Comparison of ENCODE assay signal across 22 mouse cellular contexts in genomic region chr10:126619970-126620369, GRCm38 (mm10).
A peak's percentile ranks its signal among the peaks of the same experiment; 100 is the strongest.
DNase-seq lines count a peak whose midpoint lies in the region; ATAC-seq and TF ChIP-seq lines count a peak whose summit lies in the region.
"Had no signal": no experiment of that assay in that cellular context is flagged by ENCODE, and none has a peak within 500 bp of the region (broad histone marks: within the 10 kb centered on the region; RNA-seq: fewer than 3 reads in every experiment).

No protein-coding gene starts in this region.

- H3K36me3 ChIP-seq in ES-E14 (ENCODE audit: control insufficient read depth, insufficient read depth, low read length, poor library complexity, severe bottlenecking): no peaks in the 10 kb centered on the region
- H3K36me3 ChIP-seq in forebrain, embryonic 16.5 days (ENCODE audit: control insufficient read depth, insufficient read depth): no peaks in the 10 kb centered on the region
- no peaks in the 10 kb centered on the region for H3K36me3 ChIP-seq in midbrain, embryonic 14.5 days (ENCODE audit: control insufficient read depth, insufficient read depth, low read length)
- H3K36me3 ChIP-seq: limb, embryonic 15.5 days had no signal

- H3K27ac ChIP-seq in ES-E14 (ENCODE audit: insufficient read depth, low read depth, low read length, poor library complexity, severe bottlenecking): no peak overlapping the region
- H3K27ac ChIP-seq in forebrain, embryonic 16.5 days (ENCODE audit: low read length): no peak overlapping the region
- peak overlapping the region; percentile 78 for H3K27ac ChIP-seq in midbrain, embryonic 14.5 days (replicated peaks; ENCODE audit: low read depth, low read length)
- H3K27ac ChIP-seq: limb, embryonic 15.5 days; stomach, postnatal 0 days had no signal

- H3K9ac ChIP-seq in ES-E14 (ENCODE audit: insufficient read depth, low read depth, low read length, poor library complexity, severe bottlenecking): no peak overlapping the region
- H3K9ac ChIP-seq in forebrain, embryonic 16.5 days (replicated peaks; ENCODE audit: low read depth, low read length): no peak overlapping the region
- 0 out of 2 replicates have a peak overlapping the region, but pooled peaks have one; percentile 9 for H3K9ac ChIP-seq in midbrain, embryonic 14.5 days (replicated peaks; ENCODE audit: low read length)
- H3K9ac ChIP-seq: limb, embryonic 15.5 days had no signal

- DNase-seq in heart, adult 11 months: peak; percentile 74
- DNase-seq in heart, adult 9 months (ENCODE audit: low spot score in 2 of 2): no peak
- DNase-seq in ES-E14 (ENCODE audit: low read depth, low spot score): peak; percentile 26
- peak; percentile 81 for DNase-seq in midbrain, embryonic 14.5 days
- no peak for DNase-seq in layer of hippocampus, adult 18-20 months (ENCODE audit: low spot score in 2 of 2)
- no peak for DNase-seq in cerebellum, postnatal 10 days
- DNase-seq: adrenal gland, postnatal 36 days; cerebellum, adult 9-10 months; gastrocnemius, postnatal 10 days; heart, postnatal 10 days; kidney, adult 9 months; kidney, postnatal 36 days; lung, postnatal 14 days; right cerebral cortex, postnatal 25 days; thymus, postnatal 36 days had no signal

- H3K27me3 ChIP-seq in forebrain, embryonic 16.5 days (replicated peaks; ENCODE audit: control insufficient read depth, insufficient read depth, low read length): no peaks in the 10 kb centered on the region
- H3K27me3 ChIP-seq in midbrain, embryonic 14.5 days (ENCODE audit: control insufficient read depth, insufficient read depth, low read length): no peaks in the 10 kb centered on the region
- H3K27me3 ChIP-seq: CH12.LX; limb, embryonic 15.5 days; megakaryocyte, embryonic 14.5 days had no signal

- in situ Hi-C loops in ES-E14 (cut with MboI; ENCODE audit: low sequenced_read_pairs in 2 of 2, unreplicated experiment in 2 of 2): no loop called here

- no peaks in the 10 kb centered on the region for H3K9me3 ChIP-seq in ES-E14 (ENCODE audit: control insufficient read depth, insufficient read depth, low read depth, low read length)
- no peaks in the 10 kb centered on the region for H3K9me3 ChIP-seq in forebrain, embryonic 16.5 days (ENCODE audit: control insufficient read depth, low read length)
- no peaks in the 10 kb centered on the region for H3K9me3 ChIP-seq in midbrain, embryonic 14.5 days (ENCODE audit: control insufficient read depth, low read length)
- H3K9me3 ChIP-seq: limb, embryonic 15.5 days had no signal

- 8% methylated on average over 10 of the region's 10 CpGs for WGBS in forebrain, embryonic 16.5 days
- 9% methylated on average over 10 of the region's 10 CpGs for WGBS in midbrain, embryonic 14.5 days

- no peaks in the 10 kb centered on the region for H3K4me1 ChIP-seq in ES-E14 (ENCODE audit: control insufficient read depth in 2 of 2, insufficient read depth in 2 of 2, low read length in 2 of 2, poor library complexity in 1 of 2)
- H3K4me1 ChIP-seq in forebrain, embryonic 16.5 days (replicated peaks; ENCODE audit: control insufficient read depth, insufficient read depth, low read length): peaks cover 13% of the 10 kb centered on the region
- H3K4me1 ChIP-seq in midbrain, embryonic 14.5 days (ENCODE audit: control insufficient read depth, insufficient read depth, low read length): peaks cover 21% of the 10 kb centered on the region
- H3K4me1 ChIP-seq: limb, embryonic 15.5 days; megakaryocyte, embryonic 14.5 days had no signal

- peak overlapping the region; percentile 29 for H3K4me2 ChIP-seq in forebrain, embryonic 16.5 days (ENCODE audit: low read length)
- H3K4me2 ChIP-seq in midbrain, embryonic 14.5 days (ENCODE audit: low read length): peak overlapping the region; percentile 27
- H3K4me2 ChIP-seq: limb, embryonic 15.5 days had no signal

- no peak overlapping the region for H3K4me3 ChIP-seq in ES-E14 (ENCODE audit: insufficient read depth in 1 of 2, low read depth in 1 of 2, low read length in 2 of 2, poor library complexity in 1 of 2, severe bottlenecking in 1 of 2)
- H3K4me3 ChIP-seq in forebrain, embryonic 16.5 days (replicated peaks; ENCODE audit: low read length): no peak overlapping the region
- no peak overlapping the region for H3K4me3 ChIP-seq in midbrain, embryonic 14.5 days (replicated peaks; ENCODE audit: low read depth, low read length)
- H3K4me3 ChIP-seq: limb, embryonic 15.5 days; megakaryocyte, embryonic 14.5 days had no signal

- peak; percentile 55 for ATAC-seq in forebrain, embryonic 16.5 days
- ATAC-seq in midbrain, embryonic 14.5 days (ENCODE audit: low FRiP score, low TSS enrichment): peak; percentile 87
- ATAC-seq in CD4-positive, CD25-positive, alpha-beta regulatory T cell, adult 4 months: no peak
- ATAC-seq: inflammation-experienced regulatory T-cells, adult 6 months had no signal

TF ChIP-seq in ES-E14, 5 proteins besides CTCF, POLR2A, EP300 and RAD21:
- TF ChIP-seq ZC3H11A (IDR thresholded peaks at IDR 0.05; ENCODE audit: borderline replicate concordance, low read depth, low read length): no peak

Comparison
In these comparisons a context has a peak if more than half of its experiments do, and no peak if none do; other contexts are left out.
1. DNase-seq: peak in heart, adult 11 months (single experiment), ES-E14 (single experiment) and midbrain, embryonic 14.5 days (single experiment); none in heart, adult 9 months (0 of 2), layer of hippocampus, adult 18-20 months (0 of 2) and cerebellum, postnatal 10 days (0 of 2).